Comparison of ENCODE assay signal across 8 mouse cellular contexts in genomic region chr6:34176864-34177247, GRCm38 (mm10). TPM values are rescaled to one million over a fixed set of nuclear protein-coding genes. Genes with fewer than 3 reads are reported as not detected.
DNase-seq lines count a peak whose midpoint lies in the region; ATAC-seq and TF ChIP-seq lines count a peak whose summit lies in the region.

Gene Slc35b4, minus strand, starts transcription at chr6:34177111.

- TF ChIP-seq EP300 in liver, embryonic 14.5 days (IDR thresholded peaks at IDR 0.05; ENCODE audit: low read depth): 0 out of 2 replicates have a peak, but pooled peaks have one; percentile 23
- TF ChIP-seq EP300 in stomach, postnatal 0 days (optimal IDR thresholded peaks at IDR 0.05): no peak

- DNase-seq in CD8-positive naive resting alpha-beta T cell, adult 2 months (ENCODE audit: low read depth in 2 of 2, low spot score in 2 of 2): peak; percentile 84 to 89
- DNase-seq in c-Kit-positive CD71-negative TER-119-negative erythroid progenitor cells, embryonic 14.5 days (ENCODE audit: low read depth): peak; percentile 92
- peak; percentile 94 for DNase-seq in forebrain, embryonic 10.5 days (ENCODE audit: extremely low spot score, low spot score)
- peak; percentile 97 to 98 for DNase-seq in kidney, postnatal 25 days
- peak; percentile 88 to 91 (median 88) for DNase-seq in liver, embryonic 14.5 days (ENCODE audit: low read depth in 3 of 3, low spot score in 3 of 3)
- DNase-seq in neural tube, embryonic 11.5 days (ENCODE audit: low spot score): peak; percentile 97
- DNase-seq in stomach, postnatal 0 days (ENCODE audit: low spot score): peak; percentile 94

- no peaks in the 10 kb centered on the region for H3K9me3 ChIP-seq in forebrain, embryonic 10.5 days
- H3K9me3 ChIP-seq in heart, embryonic 15.5 days (replicated peaks): no peaks in the 10 kb centered on the region; the same call in 1 of the 2 replicates
- H3K9me3 ChIP-seq in liver, embryonic 14.5 days (ENCODE audit: control insufficient read depth, low read length): no peaks in the 10 kb centered on the region
- H3K9me3 ChIP-seq in neural tube, embryonic 11.5 days (ENCODE audit: control insufficient read depth, low read length): no peaks in the 10 kb centered on the region
- no peaks in the 10 kb centered on the region for H3K9me3 ChIP-seq in stomach, postnatal 0 days (ENCODE audit: control insufficient read depth, low read length)

- H3K4me1 ChIP-seq in forebrain, embryonic 10.5 days: peaks cover 16% of the 10 kb centered on the region
- H3K4me1 ChIP-seq in heart, embryonic 15.5 days (replicated peaks): peaks cover 16% of the 10 kb centered on the region
- H3K4me1 ChIP-seq in liver, embryonic 14.5 days (replicated peaks; ENCODE audit: control insufficient read depth in 2 of 2, insufficient read depth in 2 of 2, low read length in 1 of 2): peaks cover 5 to 12% of the 10 kb centered on the region in 2 experiments
- peaks cover 5% of the 10 kb centered on the region; the same call in 1 of the 2 replicates for H3K4me1 ChIP-seq in neural tube, embryonic 11.5 days (ENCODE audit: control insufficient read depth, insufficient read depth, low read length)
- H3K4me1 ChIP-seq in stomach, postnatal 0 days (replicated peaks; ENCODE audit: control insufficient read depth, insufficient read depth): no peaks in the 10 kb centered on the region

- WGBS in forebrain, embryonic 10.5 days: 1% methylated on average over 29 of the region's 29 CpGs
- WGBS in heart, embryonic 15.5 days: 1% methylated on average over 29 of the region's 29 CpGs
- WGBS in liver, embryonic 14.5 days (ENCODE audit: insufficient replicate concordance): under 1% methylated on average over 29 of the region's 29 CpGs
- WGBS in neural tube, embryonic 11.5 days: under 1% methylated on average over 29 of the region's 29 CpGs
- 1% methylated on average over 29 of the region's 29 CpGs for WGBS in stomach, postnatal 0 days

- no peak for TF ChIP-seq CTCF in liver, embryonic 14.5 days (IDR thresholded peaks at IDR 0.05; ENCODE audit: low read depth)
- TF ChIP-seq CTCF in stomach, postnatal 0 days (IDR thresholded peaks at IDR 0.05; ENCODE audit: low read depth): peak; percentile 28

- no peaks in the 10 kb centered on the region; the same call in 1 of the 2 replicates for H3K36me3 ChIP-seq in forebrain, embryonic 10.5 days (replicated peaks)
- H3K36me3 ChIP-seq in heart, embryonic 15.5 days: no peaks in the 10 kb centered on the region
- no peaks in the 10 kb centered on the region for H3K36me3 ChIP-seq in liver, embryonic 14.5 days (replicated peaks; ENCODE audit: control insufficient read depth, insufficient read depth, low read depth)
- no peaks in the 10 kb centered on the region for H3K36me3 ChIP-seq in neural tube, embryonic 11.5 days (ENCODE audit: control insufficient read depth, insufficient read depth, low read length)
- H3K36me3 ChIP-seq in stomach, postnatal 0 days (ENCODE audit: control insufficient read depth, insufficient read depth, low read length): no peaks in the 10 kb centered on the region

- no peaks in the 10 kb centered on the region for H3K27me3 ChIP-seq in forebrain, embryonic 10.5 days (ENCODE audit: poor library complexity, severe bottlenecking)
- no peaks in the 10 kb centered on the region for H3K27me3 ChIP-seq in heart, embryonic 15.5 days
- H3K27me3 ChIP-seq in liver, embryonic 14.5 days (ENCODE audit: control insufficient read depth, insufficient read depth, low read length): no peaks in the 10 kb centered on the region
- no peaks in the 10 kb centered on the region for H3K27me3 ChIP-seq in neural tube, embryonic 11.5 days (ENCODE audit: control insufficient read depth, insufficient read depth, low read length)
- H3K27me3 ChIP-seq in stomach, postnatal 0 days (ENCODE audit: control insufficient read depth, insufficient read depth, low read length): no peaks in the 10 kb centered on the region

- peak within 1 kb of the TSS; percentile 87 for H3K4me2 ChIP-seq in heart, embryonic 15.5 days
- H3K4me2 ChIP-seq in liver, embryonic 14.5 days (ENCODE audit: low read depth): peak within 1 kb of the TSS; percentile 83
- peak within 1 kb of the TSS; percentile 76 for H3K4me2 ChIP-seq in neural tube, embryonic 11.5 days (ENCODE audit: low read depth)
- H3K4me2 ChIP-seq in stomach, postnatal 0 days (replicated peaks; ENCODE audit: low read depth): peak within 1 kb of the TSS; percentile 74

- ATAC-seq in heart, embryonic 15.5 days (replicated peaks; ENCODE audit: insufficient number of reproducible peaks, insufficient read depth, low FRiP score, low read depth): peak; percentile 99
- peak; percentile 97 for ATAC-seq in liver, embryonic 14.5 days (ENCODE audit: insufficient read depth)
- ATAC-seq in neural tube, embryonic 11.5 days (ENCODE audit: insufficient read depth, low FRiP score, low TSS enrichment): peak; percentile 100
- peak; percentile 99 for ATAC-seq in stomach, postnatal 0 days (ENCODE audit: low FRiP score, low TSS enrichment)

- H3K27ac ChIP-seq in forebrain, embryonic 10.5 days: peak within 1 kb of the TSS; percentile 92
- H3K27ac ChIP-seq in heart, embryonic 15.5 days: peak within 1 kb of the TSS; percentile 90
- peak within 1 kb of the TSS; percentile 43 for H3K27ac ChIP-seq in liver, embryonic 14.5 days
- no peak within 1 kb of the TSS for H3K27ac ChIP-seq in neural tube, embryonic 11.5 days (ENCODE audit: low read depth, low read length)
- peak within 1 kb of the TSS; percentile 19 for H3K27ac ChIP-seq in stomach, postnatal 0 days (replicated peaks)

- peak within 1 kb of the TSS; percentile 89 for H3K9ac ChIP-seq in heart, embryonic 15.5 days
- H3K9ac ChIP-seq in liver, embryonic 14.5 days (replicated peaks): peak within 1 kb of the TSS; percentile 75
- H3K9ac ChIP-seq in neural tube, embryonic 11.5 days (ENCODE audit: low read length): peak within 1 kb of the TSS; percentile 86
- peak within 1 kb of the TSS; percentile 71 for H3K9ac ChIP-seq in stomach, postnatal 0 days (ENCODE audit: low read length)

- H3K4me3 ChIP-seq in forebrain, embryonic 10.5 days: peak within 1 kb of the TSS; percentile 87
- H3K4me3 ChIP-seq in heart, embryonic 15.5 days: peak within 1 kb of the TSS; percentile 94
- H3K4me3 ChIP-seq in liver, embryonic 14.5 days (ENCODE audit: insufficient read depth in 1 of 2, low read depth in 2 of 2, low read length in 2 of 2): peak within 1 kb of the TSS; percentile 76
- H3K4me3 ChIP-seq in neural tube, embryonic 11.5 days (ENCODE audit: low read depth, low read length): peak within 1 kb of the TSS; percentile 79
- peak within 1 kb of the TSS; percentile 68 for H3K4me3 ChIP-seq in stomach, postnatal 0 days (ENCODE audit: low read depth, low read length)

RNA-seq across cellular contexts. Expression of gene Slc35b4, which starts in this region (rescaled TPM):
- polyA plus RNA-seq in forebrain, embryonic 10.5 days (2016; fragmentation: Nextera tagmentation; extraction: Ambion mirVana): 41.7 and 47.5 TPM in 2 replicates
- 26.3 and 36.4 TPM in 2 replicates for polyA plus RNA-seq in heart, embryonic 15.5 days (2015; fragmentation: Nextera tagmentation; extraction: Ambion mirVana)
- polyA plus RNA-seq in liver, embryonic 14.5 days (2012; rRNA removed): 7.8 and 8.4 TPM in 2 replicates
- polyA plus RNA-seq in liver, embryonic 14.5 days (2014; fragmentation: Nextera tagmentation; extraction: Ambion mirVana): 17.0 and 20.6 TPM in 2 replicates
- 49.3 and 51.2 TPM in 2 replicates for polyA plus RNA-seq in neural tube, embryonic 11.5 days (2014; fragmentation: Nextera tagmentation; extraction: Ambion mirVana)
- 17.2 and 18.7 TPM in 2 replicates for polyA plus RNA-seq in stomach, postnatal 0 days (2015; fragmentation: Nextera tagmentation; extraction: Ambion mirVana)
